Mouse (Mus musculus) ES-Bruce4 (cell line): ENCODE measurements around the gene Nrxn1. TPM values are rescaled to one million over a fixed set of nuclear protein-coding genes. Genes with fewer than 3 reads are reported as not detected.

Experiments
- H3K27ac ChIP-seq: 2 replicates; pipeline ENCODE4 v1.5.1; 2012; ENCODE audit warnings: low read length, inconsistent platforms; ENCODE audit not compliant: insufficient read depth
- H3K27me3 ChIP-seq: 2 replicates; pipeline ENCODE4 v1.6.1; 2012; ENCODE audit warnings: mild to moderate bottlenecking, low read length, inconsistent platforms; ENCODE audit not compliant: control insufficient read depth, poor library complexity, insufficient read depth, severe bottlenecking
- H3K36me3 ChIP-seq: 2 replicates; pipeline ENCODE4 v1.6.1; 2012; ENCODE audit warnings: inconsistent platforms, mild to moderate bottlenecking, low read length, moderate library complexity; ENCODE audit not compliant: control insufficient read depth, poor library complexity, insufficient read depth, severe bottlenecking
- H3K4me1 ChIP-seq: one replicate; pipeline ENCODE4 v1.8.1; 2011; ENCODE audit warnings: low read length; ENCODE audit not compliant: control insufficient read depth, insufficient read depth
- H3K4me3 ChIP-seq: 2 replicates; pipeline ENCODE4 v1.5.1; 2011; ENCODE audit warnings: low read depth, mild to moderate bottlenecking, low read length
- H3K9ac ChIP-seq: 2 replicates; pipeline ENCODE4 v1.6.1; 2012; ENCODE audit warnings: low read depth, mild to moderate bottlenecking, inconsistent platforms; ENCODE audit not compliant: poor library complexity, severe bottlenecking
- H3K9me3 ChIP-seq: replicated peaks from 2 replicates; pipeline ENCODE4 v1.6.1; 2012; ENCODE audit warnings: mild to moderate bottlenecking, low read length, inconsistent platforms; ENCODE audit not compliant: control insufficient read depth, poor library complexity, insufficient read depth, severe bottlenecking
- CTCF ChIP-seq: IDR thresholded peaks from one replicate; pipeline ENCODE4 v1.8.1; 2011; ENCODE audit warnings: low read depth, low read length
- EP300 ChIP-seq: IDR thresholded peaks from 2 replicates; pipeline ENCODE4 v1.6.1; 2011; ENCODE audit warnings: low read depth, low read length; ENCODE audit not compliant: insufficient read depth
- POLR2A ChIP-seq: IDR thresholded peaks from one replicate; pipeline ENCODE4 v1.8.1; 2011; ENCODE audit warnings: low read length; ENCODE audit not compliant: insufficient read depth
- polyA plus RNA-seq: library from polyadenylated mRNA; stranded (reverse); fragments of >200 nt; gene quantifications from 2 replicates; pipeline ENCODE4 v1.2.4, GENCODE M21; 2011; ENCODE audit warnings: low read depth; ENCODE audit not compliant: missing spikeins, insufficient read depth, insufficient read length

Nrxn1 gene
- polyA plus RNA-seq, 1 experiment, result 5.6 TPM

DNA sequence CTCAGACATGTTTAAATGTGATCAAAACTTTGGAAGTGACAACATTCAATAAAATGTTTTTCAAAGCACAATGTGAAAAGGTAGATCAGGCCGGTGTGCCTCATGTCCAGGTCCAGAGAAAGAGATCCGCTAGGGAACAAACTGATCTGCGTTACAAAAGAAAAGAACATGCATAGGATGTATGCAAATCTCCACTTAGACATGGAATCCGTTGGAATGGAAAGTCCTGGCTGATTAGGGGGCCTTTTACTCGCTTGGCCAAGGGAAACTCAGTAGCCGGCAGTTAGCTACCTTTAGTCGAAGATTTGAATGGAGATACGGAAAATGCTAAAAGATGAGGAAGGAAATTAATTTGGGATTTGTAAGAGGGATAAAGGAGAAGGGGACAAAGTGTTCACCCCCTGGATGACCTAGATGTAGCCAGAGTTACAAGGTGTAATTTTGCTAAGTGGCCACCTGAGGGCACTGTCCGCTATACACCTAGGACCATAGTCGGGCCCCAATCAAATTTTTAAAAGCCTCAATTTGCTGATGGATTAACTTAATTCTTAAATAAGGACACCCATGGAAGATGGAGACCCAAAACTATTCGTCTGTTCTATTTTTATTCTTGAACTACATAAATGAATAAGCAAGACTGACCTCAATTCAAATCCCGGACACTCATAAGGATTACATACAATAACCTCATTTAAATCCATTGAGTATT lies 508.9 kb downstream of the Nrxn1 start:
- Histone ChIP-seq H3K9ac (no peak overlapping the region), H3K27ac (no peak overlapping the region), H3K4me1 (peaks cover 2% of the 10 kb centered on the region), H3K36me3 (no peaks in the 10 kb centered on the region), H3K4me3 (no peak overlapping the region), H3K27me3 (no peaks in the 10 kb centered on the region), H3K9me3 (no peaks in the 10 kb centered on the region)
- TF ChIP-seq EP300, result no peak
- TF ChIP-seq CTCF, result peak; percentile 42

DNA sequence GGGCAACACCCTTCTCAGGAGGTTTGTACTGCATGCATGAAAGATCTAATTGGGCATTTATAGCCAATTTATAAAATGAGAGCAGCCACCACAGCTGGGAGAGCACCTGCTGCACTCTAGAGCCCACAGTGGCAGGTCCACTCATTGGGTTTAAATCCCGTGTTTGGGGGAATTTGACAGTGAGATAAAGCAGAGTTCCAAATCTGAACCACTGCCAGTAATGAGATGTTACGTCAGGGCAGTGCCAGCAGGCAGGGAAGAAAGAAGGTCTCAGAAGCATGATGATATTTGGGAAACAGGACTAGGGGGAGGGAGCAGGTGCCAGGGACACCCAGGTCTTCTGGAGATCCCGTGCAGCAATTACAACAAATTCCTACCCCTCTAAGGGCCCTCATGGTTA lies 509.7 kb downstream of the Nrxn1 start:
- Histone ChIP-seq H3K9me3 (no peaks in the 10 kb centered on the region), H3K36me3 (no peaks in the 10 kb centered on the region), H3K4me1 (peaks cover 2% of the 10 kb centered on the region), H3K27me3 (no peaks in the 10 kb centered on the region), H3K9ac (no peak overlapping the region), H3K27ac (no peak overlapping the region), H3K4me3 (no peak overlapping the region)
- TF ChIP-seq EP300, result no peak
- TF ChIP-seq CTCF, result no peak
- no peak for TF ChIP-seq POLR2A

DNA sequence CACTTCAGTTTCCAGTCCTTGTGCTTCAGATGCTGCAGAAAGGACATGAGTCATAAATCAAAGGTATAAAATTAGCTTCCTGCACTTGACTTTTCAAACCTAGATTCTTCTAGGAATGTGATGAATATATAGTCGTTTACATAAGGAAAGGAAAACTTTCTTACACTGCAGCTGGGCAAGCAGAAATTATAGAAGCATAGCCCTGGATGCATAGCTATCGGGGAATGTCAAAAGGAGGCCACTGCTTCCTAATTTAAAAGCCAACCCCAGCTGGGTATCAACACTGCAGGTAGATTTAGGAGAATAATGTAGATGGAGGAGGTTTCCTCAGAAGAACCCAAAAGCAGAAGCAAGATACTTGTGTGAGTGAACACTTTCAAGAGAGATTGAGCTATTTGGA lies 523.0 kb downstream of the Nrxn1 start:
- no peaks in the 10 kb centered on the region for H3K27me3 ChIP-seq

GRCm38 (mm10) chr17:90565186-90565585 lies 527.7 kb downstream of the Nrxn1 start:
- no peak overlapping the region for H3K27ac ChIP-seq
- no peaks in the 10 kb centered on the region for H3K9me3 ChIP-seq
- H3K4me3 ChIP-seq, result no peak overlapping the region
- no peak for TF ChIP-seq EP300
- TF ChIP-seq POLR2A, result no peak
- no peak for TF ChIP-seq CTCF
- H3K9ac ChIP-seq, result no peak overlapping the region
- H3K27me3 ChIP-seq, result no peaks in the 10 kb centered on the region
- no peaks in the 10 kb centered on the region for H3K36me3 ChIP-seq
- no peaks in the 10 kb centered on the region for H3K4me1 ChIP-seq

More for the DNA sequence above, 523.0 kb downstream of the Nrxn1 start:
- TF ChIP-seq CTCF, result no peak
- no peak for TF ChIP-seq POLR2A
- TF ChIP-seq EP300, result no peak
- Histone ChIP-seq H3K9me3 (no peaks in the 10 kb centered on the region), H3K4me3 (no peak overlapping the region), H3K4me1 (no peaks in the 10 kb centered on the region), H3K36me3 (no peaks in the 10 kb centered on the region), H3K27ac (no peak overlapping the region), H3K9ac (no peak overlapping the region)

GRCm38 (mm10) chr17:90556376-90556775 lies 536.5 kb downstream of the Nrxn1 start:
- TF ChIP-seq EP300 (no peak), POLR2A (no peak), CTCF (no peak)
- Histone ChIP-seq H3K36me3 (no peaks in the 10 kb centered on the region), H3K27ac (no peak overlapping the region), H3K9ac (no peak overlapping the region), H3K27me3 (no peaks in the 10 kb centered on the region), H3K4me3 (no peak overlapping the region), H3K9me3 (no peaks in the 10 kb centered on the region), H3K4me1 (no peaks in the 10 kb centered on the region)

GRCm38 (mm10) chr17:90550415-90550814 lies 542.5 kb downstream of the Nrxn1 start:
- no peaks in the 10 kb centered on the region for H3K4me1 ChIP-seq
- no peaks in the 10 kb centered on the region for H3K27me3 ChIP-seq
- no peaks in the 10 kb centered on the region for H3K9me3 ChIP-seq
- H3K4me3 ChIP-seq, result no peak overlapping the region
- no peak overlapping the region for H3K9ac ChIP-seq
- no peaks in the 10 kb centered on the region for H3K36me3 ChIP-seq
- no peak for TF ChIP-seq POLR2A
- no peak overlapping the region for H3K27ac ChIP-seq
